Mouse (Mus musculus) heart, postnatal 0 days (tissue): ENCODE data around the gene Urah.

Experiments
- CTCF ChIP-seq: IDR thresholded peaks from 2 replicates; pipeline ENCODE4 v1.5.1; 2016; ENCODE audit warnings: antibody characterized with exemption, control low read depth, low read depth
- EP300 ChIP-seq: IDR thresholded peaks from 2 replicates; pipeline ENCODE4 v1.6.1; 2016; ENCODE audit warnings: antibody characterized with exemption, low read depth

GRCm38 (mm10) chr7:140864761-140865160, 29.9 kb downstream of the Urah start:
- TF ChIP-seq CTCF (no peak), EP300 (no peak)
